Mouse (Mus musculus): ENCODE data around the gene Poll. TPM values are rescaled to one million over a fixed set of nuclear protein-coding genes. Genes with fewer than 3 reads are reported as not detected.
"Not testable (repeated sequence)": the region's sequence is repeated elsewhere in the genome, so short reads cannot be mapped to it uniquely, and the experiment has no call there.

The Poll gene
- polyA plus RNA-seq, 1 experiment = 13.4 TPM

- H3K9ac ChIP-seq (ENCODE audit: low read depth, poor library complexity, severe bottlenecking) = no peak overlapping the region
- H3K9me3 ChIP-seq (replicated peaks; ENCODE audit: control insufficient read depth, insufficient read depth, low read length, poor library complexity, severe bottlenecking) = no peaks in the 10 kb centered on the region
- no peaks in the 10 kb centered on the region for H3K27me3 ChIP-seq (ENCODE audit: control insufficient read depth, insufficient read depth, low read length, poor library complexity, severe bottlenecking)
- H3K27ac ChIP-seq (ENCODE audit: insufficient read depth, low read length) = no peak overlapping the region
- H3K4me1 ChIP-seq (ENCODE audit: control insufficient read depth, insufficient read depth, low read length) = no peaks in the 10 kb centered on the region
- H3K4me3 ChIP-seq (ENCODE audit: low read depth, low read length) = no peak overlapping the region
- TF ChIP-seq POLR2A (IDR thresholded peaks at IDR 0.05; ENCODE audit: insufficient read depth, low read length) = no peak
- no peak for TF ChIP-seq CTCF (IDR thresholded peaks at IDR 0.05; ENCODE audit: low read depth, low read length)
- no peak for TF ChIP-seq EP300 (IDR thresholded peaks at IDR 0.05; ENCODE audit: insufficient read depth, low read depth, low read length)
- peaks cover 15% of the 10 kb centered on the region; the same call in 1 of the 2 replicates for H3K36me3 ChIP-seq (ENCODE audit: control insufficient read depth, insufficient read depth, low read length, poor library complexity, severe bottlenecking)
These were observed 6.2 kb downstream of the Poll start for GRCm38 (mm10) chr19:45554136-45554535.

DNA sequence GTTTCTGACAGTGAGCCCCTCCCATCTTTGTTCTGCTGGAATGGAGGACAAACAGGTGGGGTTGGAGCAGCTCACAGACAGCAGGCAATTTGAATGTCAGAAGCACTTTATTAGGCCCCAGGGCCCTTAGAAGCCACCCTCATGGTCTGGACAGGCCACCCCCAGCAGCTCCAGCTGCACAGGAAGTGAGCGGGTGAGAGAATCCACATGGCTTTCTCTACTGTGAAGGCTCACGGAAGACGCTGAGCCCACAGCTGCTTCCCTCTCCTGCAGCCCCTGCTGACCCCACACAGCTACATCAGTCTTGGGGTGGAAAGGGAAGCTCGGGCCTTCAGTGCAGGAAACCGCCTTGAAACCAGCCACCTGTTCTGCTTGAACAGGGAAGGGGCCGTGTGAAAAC lies 8.1 kb downstream of the Poll start:
- H3K27ac ChIP-seq (ENCODE audit: insufficient read depth, low read length) = no peak overlapping the region
- H3K9ac ChIP-seq (ENCODE audit: low read depth, poor library complexity, severe bottlenecking) = no peak overlapping the region
- H3K4me1 ChIP-seq (ENCODE audit: control insufficient read depth, insufficient read depth, low read length) = peaks cover 2% of the 10 kb centered on the region
- H3K9me3 ChIP-seq (replicated peaks; ENCODE audit: control insufficient read depth, insufficient read depth, low read length, poor library complexity, severe bottlenecking) = no peaks in the 10 kb centered on the region
- H3K27me3 ChIP-seq (ENCODE audit: control insufficient read depth, insufficient read depth, low read length, poor library complexity, severe bottlenecking) = no peaks in the 10 kb centered on the region
- no peak overlapping the region for H3K4me3 ChIP-seq (ENCODE audit: low read depth, low read length)
- no peak for TF ChIP-seq CTCF (IDR thresholded peaks at IDR 0.05; ENCODE audit: low read depth, low read length)
- no peak for TF ChIP-seq EP300 (IDR thresholded peaks at IDR 0.05; ENCODE audit: insufficient read depth, low read depth, low read length)
- no peak for TF ChIP-seq POLR2A (IDR thresholded peaks at IDR 0.05; ENCODE audit: insufficient read depth, low read length)
- H3K36me3 ChIP-seq (ENCODE audit: control insufficient read depth, insufficient read depth, low read length, poor library complexity, severe bottlenecking) = peaks cover 10% of the 10 kb centered on the region; the same call in 1 of the 2 replicates

- TF ChIP-seq CTCF (IDR thresholded peaks at IDR 0.05; ENCODE audit: low read depth, low read length) = no peak
- TF ChIP-seq EP300 (IDR thresholded peaks at IDR 0.05; ENCODE audit: insufficient read depth, low read depth, low read length) = no peak
- TF ChIP-seq POLR2A (IDR thresholded peaks at IDR 0.05; ENCODE audit: insufficient read depth, low read length) = no peak
- H3K27ac ChIP-seq (ENCODE audit: insufficient read depth, low read length) = no peak overlapping the region
- H3K27me3 ChIP-seq (ENCODE audit: control insufficient read depth, insufficient read depth, low read length, poor library complexity, severe bottlenecking) = no peaks in the 10 kb centered on the region
- H3K36me3 ChIP-seq (ENCODE audit: control insufficient read depth, insufficient read depth, low read length, poor library complexity, severe bottlenecking) = peaks cover 9% of the 10 kb centered on the region; the same call in 1 of the 2 replicates
- no peak overlapping the region for H3K9ac ChIP-seq (ENCODE audit: low read depth, poor library complexity, severe bottlenecking)
- H3K9me3 ChIP-seq (replicated peaks; ENCODE audit: control insufficient read depth, insufficient read depth, low read length, poor library complexity, severe bottlenecking) = no peaks in the 10 kb centered on the region
- H3K4me1 ChIP-seq (ENCODE audit: control insufficient read depth, insufficient read depth, low read length) = peaks cover 2% of the 10 kb centered on the region
- H3K4me3 ChIP-seq (ENCODE audit: low read depth, low read length) = no peak overlapping the region
These were observed 10.4 kb downstream of the Poll start for GRCm38 (mm10) chr19:45549948-45550347.

DNA sequence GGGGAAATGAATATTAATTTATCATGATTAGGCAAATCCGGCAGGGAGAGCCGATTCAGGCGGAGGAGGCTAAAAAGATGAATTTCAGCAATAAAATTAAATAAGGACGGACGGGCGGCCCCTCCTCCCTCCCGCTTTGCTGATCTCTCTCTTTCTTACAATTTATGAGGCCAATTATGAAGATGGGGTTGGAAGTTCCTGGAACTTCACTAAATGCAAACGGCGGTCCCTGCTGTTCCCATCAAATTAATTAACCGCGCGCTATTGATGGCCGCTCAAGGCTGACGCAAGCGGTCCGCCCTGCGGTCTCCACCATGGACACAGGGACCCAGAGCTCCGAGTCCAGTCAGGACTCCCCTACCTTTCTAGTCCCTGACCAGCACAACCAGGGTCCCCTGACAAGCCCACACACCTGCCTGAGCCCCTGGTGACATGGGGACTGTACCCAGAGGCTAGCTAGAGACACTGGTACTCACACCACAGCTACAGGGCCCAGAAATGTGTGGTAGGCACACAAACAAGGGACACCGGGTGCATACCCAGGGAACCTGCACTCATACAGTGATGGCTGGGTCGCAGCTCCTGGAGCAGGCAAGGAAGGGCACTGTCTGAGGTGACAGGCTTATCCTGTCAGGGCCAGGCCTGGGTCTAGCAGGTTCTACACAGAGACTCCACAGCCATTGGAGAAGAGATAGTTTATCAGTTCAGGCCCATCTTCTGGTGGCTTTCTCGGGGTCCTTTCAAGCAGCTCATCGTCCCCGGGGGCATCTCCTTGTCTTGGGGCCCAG lies 11.0 kb downstream of the Poll start:
- Histone ChIP-seq H3K36me3 (ENCODE audit: control insufficient read depth, insufficient read depth, low read length, poor library complexity, severe bottlenecking) (peaks cover 4% of the 10 kb centered on the region; the same call in 1 of the 2 replicates), H3K9ac (ENCODE audit: low read depth, poor library complexity, severe bottlenecking) (peak overlapping the region; percentile 27; the same call in 1 of the 2 replicates), H3K4me3 (ENCODE audit: low read depth, low read length) (peak overlapping the region; percentile 11), H3K27ac (ENCODE audit: insufficient read depth, low read length) (no peak overlapping the region), H3K4me1 (ENCODE audit: control insufficient read depth, insufficient read depth, low read length) (peaks cover 2% of the 10 kb centered on the region), H3K27me3 (ENCODE audit: control insufficient read depth, insufficient read depth, low read length, poor library complexity, severe bottlenecking) (no peaks in the 10 kb centered on the region), H3K9me3 (replicated peaks; ENCODE audit: control insufficient read depth, insufficient read depth, low read length, poor library complexity, severe bottlenecking) (no peaks in the 10 kb centered on the region)
- TF ChIP-seq EP300 (IDR thresholded peaks at IDR 0.05; ENCODE audit: insufficient read depth, low read depth, low read length) (no peak), CTCF (IDR thresholded peaks at IDR 0.05; ENCODE audit: low read depth, low read length) (no peak)

GRCm38 (mm10) chr19:45548196-45548595 lies 12.1 kb downstream of the Poll start:
- H3K27me3 ChIP-seq (ENCODE audit: control insufficient read depth, insufficient read depth, low read length, poor library complexity, severe bottlenecking); H3K9me3 ChIP-seq (replicated peaks; ENCODE audit: control insufficient read depth, insufficient read depth, low read length, poor library complexity, severe bottlenecking); H3K9ac ChIP-seq (ENCODE audit: low read depth, poor library complexity, severe bottlenecking); H3K36me3 ChIP-seq (ENCODE audit: control insufficient read depth, insufficient read depth, low read length, poor library complexity, severe bottlenecking); H3K4me3 ChIP-seq (ENCODE audit: low read depth, low read length); H3K4me1 ChIP-seq (ENCODE audit: control insufficient read depth, insufficient read depth, low read length); H3K27ac ChIP-seq (ENCODE audit: insufficient read depth, low read length): not testable (repeated sequence)

DNA sequence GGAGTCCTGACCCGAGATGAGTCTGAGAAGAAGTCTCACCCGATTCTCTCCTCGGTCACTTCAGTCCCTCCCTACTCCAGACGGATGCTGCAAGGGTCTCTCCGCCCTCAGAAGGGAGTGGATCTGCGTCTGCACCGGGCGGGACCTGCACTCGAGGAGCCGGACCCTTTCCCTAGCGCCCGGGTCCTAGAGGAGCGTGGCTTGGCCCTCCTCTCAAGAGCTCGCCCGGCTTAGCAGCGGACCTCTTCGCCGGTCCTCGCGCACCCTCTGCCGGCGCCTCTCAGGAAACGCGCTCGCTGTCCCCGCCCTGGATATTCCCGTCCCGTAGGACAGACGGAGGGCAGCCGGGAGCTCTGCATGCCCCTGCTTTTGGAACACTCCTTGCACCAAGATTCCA lies 15.4 kb downstream of the Poll start:
- Histone ChIP-seq H3K9me3 (replicated peaks; ENCODE audit: control insufficient read depth, insufficient read depth, low read length, poor library complexity, severe bottlenecking) (no peaks in the 10 kb centered on the region), H3K4me3 (ENCODE audit: low read depth, low read length) (peak overlapping the region; percentile 48), H3K4me1 (ENCODE audit: control insufficient read depth, insufficient read depth, low read length) (peaks cover 2% of the 10 kb centered on the region), H3K9ac (ENCODE audit: low read depth, poor library complexity, severe bottlenecking) (no peak overlapping the region), H3K27ac (ENCODE audit: insufficient read depth, low read length) (no peak overlapping the region), H3K27me3 (ENCODE audit: control insufficient read depth, insufficient read depth, low read length, poor library complexity, severe bottlenecking) (no peaks in the 10 kb centered on the region), H3K36me3 (ENCODE audit: control insufficient read depth, insufficient read depth, low read length, poor library complexity, severe bottlenecking) (no peaks in the 10 kb centered on the region)
- TF ChIP-seq EP300 (IDR thresholded peaks at IDR 0.05; ENCODE audit: insufficient read depth, low read depth, low read length) = no peak
- TF ChIP-seq CTCF (IDR thresholded peaks at IDR 0.05; ENCODE audit: low read depth, low read length) = peak; percentile 69

Measured in ES-Bruce4 (cell line).